Mouse (Mus musculus) MEL (cell line): ENCODE measurements at regions not wholly inside any gene's neighbourhood (a gene's known extent, or its start where the extent isn't known, plus 50 kb on each side); places are given as distances from the start of the nearest gene placed in this dataset.

Experiments
- BHLHE40 ChIP-seq: IDR thresholded peaks from 2 replicates; pipeline ENCODE4 v1.6.1; 2012; ENCODE audit warnings: low read depth, mild to moderate bottlenecking, inconsistent platforms, low read length, improper control_type of control experiment, borderline replicate concordance
- CHD1 ChIP-seq: IDR thresholded peaks from 2 replicates; pipeline ENCODE4 v1.6.1; 2012; ENCODE audit warnings: low read depth, mild to moderate bottlenecking, inconsistent platforms, low read length, improper control_type of control experiment
- CHD2 ChIP-seq: IDR thresholded peaks from 2 replicates; pipeline ENCODE4 v1.6.1; 2011; ENCODE audit warnings: low read length, improper control_type of control experiment
- CTCF ChIP-seq, 3 experiments: IDR thresholded peaks in 2 of 3; conservative IDR thresholded peaks in 1 of 3; 2 replicates each; pipeline ENCODE4 v1.5.1; 2011 to 2012; ENCODE audit warnings: low read length in 3 of 3, low read depth in 2 of 3, mild to moderate bottlenecking in 2 of 3, improper control_type of control experiment in 1 of 3, inconsistent platforms in 1 of 3, mixed read lengths in 1 of 3, moderate library complexity in 1 of 3; ENCODE audit not compliant: control insufficient read depth in 1 of 3, insufficient read depth in 1 of 3, poor library complexity in 1 of 3, severe bottlenecking in 1 of 3
- EP300 ChIP-seq, 2 experiments: IDR thresholded peaks; 2 replicates each; pipeline ENCODE4 v1.6.1; 2011; ENCODE audit warnings: improper control_type of control experiment in 2 of 2, low read length in 2 of 2, low read depth in 1 of 2, mild to moderate bottlenecking in 1 of 2
- ETS1 ChIP-seq: IDR thresholded peaks from 2 replicates; pipeline ENCODE4 v1.6.1; 2012; ENCODE audit warnings: low read depth, mild to moderate bottlenecking, inconsistent platforms, low read length, improper control_type of control experiment, moderate library complexity
- MAX ChIP-seq: IDR thresholded peaks from 2 replicates; pipeline ENCODE4 v1.6.1; 2011; ENCODE audit warnings: low read length, improper control_type of control experiment
- MAZ ChIP-seq: IDR thresholded peaks from 2 replicates; pipeline ENCODE4 v1.6.1; 2012; ENCODE audit warnings: low read depth, mild to moderate bottlenecking, inconsistent platforms, low read length, improper control_type of control experiment
- MXI1 ChIP-seq: IDR thresholded peaks from 2 replicates; pipeline ENCODE4 v1.6.1; 2011; ENCODE audit warnings: mild to moderate bottlenecking, low read depth, low read length, improper control_type of control experiment
- MYB ChIP-seq: IDR thresholded peaks from 2 replicates; pipeline ENCODE4 v1.6.1; 2011; ENCODE audit warnings: mild to moderate bottlenecking, low read depth, low read length, improper control_type of control experiment
- POLR2A ChIP-seq, 2 experiments: IDR thresholded peaks; 2 replicates each; pipeline ENCODE4 v1.6.1; 2011 to 2012; ENCODE audit warnings: low read length in 2 of 2, mild to moderate bottlenecking in 2 of 2, control low read depth in 1 of 2, improper control_type of control experiment in 1 of 2, low read depth in 1 of 2, moderate library complexity in 1 of 2; ENCODE audit not compliant: control insufficient read depth in 1 of 2, insufficient read depth in 1 of 2, poor library complexity in 1 of 2
- POLR2AphosphoS5 ChIP-seq: IDR thresholded peaks from 2 replicates; pipeline ENCODE4 v1.6.1; 2012; ENCODE audit warnings: low read depth, borderline replicate concordance, mild to moderate bottlenecking, inconsistent platforms, low read length, moderate library complexity, mixed read lengths
- SIN3A ChIP-seq: IDR thresholded peaks from 2 replicates; pipeline ENCODE4 v1.6.1; 2012; ENCODE audit warnings: low read length, improper control_type of control experiment, inconsistent platforms
- ZC3H11A ChIP-seq: IDR thresholded peaks from 2 replicates; pipeline ENCODE4 v1.6.1; 2012; ENCODE audit warnings: low read depth, mild to moderate bottlenecking, inconsistent platforms, low read length, improper control_type of control experiment

GRCm38 (mm10) chr17:52468464-52468863 lies 134.0 kb upstream of the Kcnh8 start:
- TF ChIP-seq SIN3A (no peak), ETS1 (no peak), POLR2A (IDR thresholded peaks at IDR 0.05; ENCODE audit: control insufficient read depth in 1 of 2, insufficient read depth in 1 of 2, low read depth in 1 of 2, low read length in 2 of 2, poor library complexity in 1 of 2) (no peak), MAX (no peak), POLR2AphosphoS5 (no peak), CTCF (IDR thresholded peaks at IDR 0.05 in 2 of 3, conservative IDR thresholded peaks at IDR 0.05 in 1 of 3; ENCODE audit: control insufficient read depth in 1 of 3, insufficient read depth in 1 of 3, low read depth in 2 of 3, low read length in 3 of 3, poor library complexity in 1 of 3, severe bottlenecking in 1 of 3) (no peak), MAZ (no peak), CHD2 (no peak), CHD1 (no peak), MYB (no peak), MXI1 (no peak), EP300 (IDR thresholded peaks at IDR 0.05; ENCODE audit: low read depth in 1 of 2, low read length in 2 of 2) (no peak), BHLHE40 (no peak), ZC3H11A (no peak)
